Mouse (Mus musculus) megakaryocyte progenitor cell, adult 5-6 weeks (primary cell): ENCODE results near the gene Tbx5. TPM values are rescaled to one million over a fixed set of nuclear protein-coding genes. Genes with fewer than 3 reads are reported as not detected.
"Not testable (repeated sequence)": the region's sequence is repeated elsewhere in the genome, so short reads cannot be mapped to it uniquely, and the experiment has no call there.

Experiments used
- ATAC-seq: replicated peaks from 2 replicates; pipeline ENCODE4 v1.8.0; 2016; ENCODE audit warnings: mild to moderate bottlenecking, moderate TSS enrichment, inconsistent platforms; ENCODE audit not compliant: poor library complexity
- total RNA-seq, 2 experiments: library from RNA; stranded (forward) in 1 of 2; stranded (reverse) in 1 of 2; fragments of 157-497, 149-512 nt in 1 of 2; fragments of 200-1000 nt in 1 of 2; gene quantifications; 2 replicates each; pipeline versions ENCODE4 v1.2.3 to v1.2.4; 2015 to 2017

The Tbx5 gene
- total RNA-seq, 2 experiments from 2014 or later, result not detected

GRCm38 (mm10) chr5:119840404-119840803 lies 7.9 kb downstream of the Tbx5 start:
- ATAC-seq, result no peak

GRCm38 (mm10) chr5:119841634-119842420 lies 9.4 kb downstream of the Tbx5 start:
- no peak for ATAC-seq

GRCm38 (mm10) chr5:119842701-119843393 lies 10.4 kb downstream of the Tbx5 start:
- no peak for ATAC-seq

GRCm38 (mm10) chr5:119843394-119843777 lies 10.9 kb downstream of the Tbx5 start:
- no peak for ATAC-seq

GRCm38 (mm10) chr5:119844366-119844765 lies 11.9 kb downstream of the Tbx5 start:
- no peak for ATAC-seq

GRCm38 (mm10) chr5:119844994-119845393 lies 12.5 kb downstream of the Tbx5 start:
- peak; percentile 31; the same call in 1 of the 2 replicates for ATAC-seq

- no peak for ATAC-seq
Observed at GRCm38 (mm10) chr5:119857052-119857451, 24.6 kb downstream of the Tbx5 start.

- ATAC-seq, result no peak
Observed at GRCm38 (mm10) chr5:119861301-119861700, 28.8 kb downstream of the Tbx5 start.

GRCm38 (mm10) chr5:119862431-119862830 lies 30.0 kb downstream of the Tbx5 start:
- ATAC-seq, result no peak

- no peak for ATAC-seq
Observed at GRCm38 (mm10) chr5:119866277-119867235, 34.1 kb downstream of the Tbx5 start.

GRCm38 (mm10) chr5:119867986-119868385 lies 35.5 kb downstream of the Tbx5 start:
- no peak for ATAC-seq

- peak; percentile 83 for ATAC-seq
Observed at GRCm38 (mm10) chr5:119875421-119875820, 43.0 kb downstream of the Tbx5 start.

GRCm38 (mm10) chr5:119877185-119877584 lies 44.7 kb downstream of the Tbx5 start:
- ATAC-seq, result no peak

GRCm38 (mm10) chr5:119885595-119885994 lies 53.1 kb downstream of the Tbx5 start:
- 0 out of 2 replicates have a peak, but pooled peaks have one; percentile 37 for ATAC-seq

- ATAC-seq, result 0 out of 2 replicates have a peak, but pooled peaks have one; percentile 20
Observed at GRCm38 (mm10) chr5:119887381-119887780, 54.9 kb downstream of the Tbx5 start.

GRCm38 (mm10) chr5:119891960-119892359 lies 59.5 kb downstream of the Tbx5 start:
- ATAC-seq, result no peak

- no peak for ATAC-seq
Observed at GRCm38 (mm10) chr5:119893060-119893459, 60.6 kb downstream of the Tbx5 start.

GRCm38 (mm10) chr5:119896605-119897004 lies 64.1 kb downstream of the Tbx5 start:
- peak; percentile 57; the same call in 1 of the 2 replicates for ATAC-seq

- no peak for ATAC-seq
Observed at GRCm38 (mm10) chr5:119916551-119917171, 84.2 kb downstream of the Tbx5 start.

- not testable (repeated sequence) for ATAC-seq
Observed at GRCm38 (mm10) chr5:119918381-119918780, 85.9 kb downstream of the Tbx5 start.
